Mouse (Mus musculus): Measurements from ENCODE around the gene Mnt. TPM values are rescaled to one million over a fixed set of nuclear protein-coding genes. Genes with fewer than 3 reads are reported as not detected.

The Mnt gene
- polyA plus RNA-seq, 1 experiment from 2014 or later, result 8.3 TPM

GRCm38 (mm10) chr11:74842045-74842444, 11.3 kb downstream of the Mnt start:
- Histone ChIP-seq H3K27me3 (ENCODE audit: control insufficient read depth, insufficient read depth, low read length) (no peaks in the 10 kb centered on the region), H3K4me3 (replicated peaks; ENCODE audit: low read length) (no peak overlapping the region), H3K4me1 (replicated peaks; ENCODE audit: control insufficient read depth, insufficient read depth, low read length) (peaks cover 7% of the 10 kb centered on the region; the same call in 1 of the 2 replicates), H3K36me3 (replicated peaks; ENCODE audit: control insufficient read depth, insufficient read depth) (peaks cover 44% of the 10 kb centered on the region), H3K27ac (no peak overlapping the region), H3K4me2 (replicated peaks) (no peak overlapping the region), H3K9me3 (ENCODE audit: control insufficient read depth, low read length) (no peaks in the 10 kb centered on the region), H3K9ac (no peak overlapping the region)
- DNase-seq (ENCODE audit: low spot score) (no peak), ATAC-seq (ENCODE audit: low FRiP score) (no peak)
- WGBS, result 89% methylated on average over 13 of the region's 13 CpGs

- no peak overlapping the region for H3K27ac ChIP-seq
- no peak overlapping the region for H3K4me3 ChIP-seq (replicated peaks; ENCODE audit: low read length)
- no peaks in the 10 kb centered on the region for H3K27me3 ChIP-seq (ENCODE audit: control insufficient read depth, insufficient read depth, low read length)
- H3K36me3 ChIP-seq (replicated peaks; ENCODE audit: control insufficient read depth, insufficient read depth), result peaks cover 43% of the 10 kb centered on the region
- ATAC-seq (ENCODE audit: low FRiP score) (no peak), DNase-seq (ENCODE audit: low spot score) (no peak)
- no peaks in the 10 kb centered on the region for H3K9me3 ChIP-seq (ENCODE audit: control insufficient read depth, low read length)
- H3K9ac ChIP-seq, result no peak overlapping the region
- no peak overlapping the region for H3K4me2 ChIP-seq (replicated peaks)
- whole genome bisulfite sequencing, result 92% methylated on average over 22 of the region's 22 CpGs
- peaks cover 7% of the 10 kb centered on the region; the same call in 1 of the 2 replicates for H3K4me1 ChIP-seq (replicated peaks; ENCODE audit: control insufficient read depth, insufficient read depth, low read length)
Measured at GRCm38 (mm10) chr11:74842656-74843434, 12.1 kb downstream of the Mnt start.

GRCm38 (mm10) chr11:74843435-74843714, 12.7 kb downstream of the Mnt start:
- H3K27me3 ChIP-seq (ENCODE audit: control insufficient read depth, insufficient read depth, low read length), result no peaks in the 10 kb centered on the region
- no peaks in the 10 kb centered on the region for H3K9me3 ChIP-seq (ENCODE audit: control insufficient read depth, low read length)
- H3K27ac ChIP-seq, result no peak overlapping the region
- H3K9ac ChIP-seq, result no peak overlapping the region
- H3K4me3 ChIP-seq (replicated peaks; ENCODE audit: low read length), result no peak overlapping the region
- H3K4me1 ChIP-seq (replicated peaks; ENCODE audit: control insufficient read depth, insufficient read depth, low read length), result 0 out of 2 replicates have a peak, but pooled peaks cover 7% of the 10 kb centered on the region
- H3K36me3 ChIP-seq (replicated peaks; ENCODE audit: control insufficient read depth, insufficient read depth), result peaks cover 43% of the 10 kb centered on the region
- ATAC-seq (ENCODE audit: low FRiP score), result no peak
- 69% methylated on average over 2 of the region's 2 CpGs for WGBS
- no peak overlapping the region for H3K4me2 ChIP-seq (replicated peaks)
- DNase-seq (ENCODE audit: low spot score), result no peak

GRCm38 (mm10) chr11:74843761-74844160, 13.0 kb downstream of the Mnt start:
- ATAC-seq (ENCODE audit: low FRiP score), result no peak
- WGBS, result 73% methylated on average over 5 of the region's 5 CpGs
- H3K36me3 ChIP-seq (replicated peaks; ENCODE audit: control insufficient read depth, insufficient read depth), result peaks cover 43% of the 10 kb centered on the region

GRCm38 (mm10) chr11:74845784-74846183, 15.1 kb downstream of the Mnt start:
- peaks cover 55% of the 10 kb centered on the region for H3K36me3 ChIP-seq (replicated peaks; ENCODE audit: control insufficient read depth, insufficient read depth)
- ATAC-seq (ENCODE audit: low FRiP score) (no peak), DNase-seq (ENCODE audit: low spot score) (no peak)
- no peaks in the 10 kb centered on the region for H3K4me1 ChIP-seq (replicated peaks; ENCODE audit: control insufficient read depth, insufficient read depth, low read length)
- WGBS, result 73% methylated on average over 3 of the region's 3 CpGs
- no peak overlapping the region for H3K9ac ChIP-seq
- H3K4me3 ChIP-seq (replicated peaks; ENCODE audit: low read length), result no peak overlapping the region
- H3K4me2 ChIP-seq (replicated peaks), result no peak overlapping the region
- H3K27me3 ChIP-seq (ENCODE audit: control insufficient read depth, insufficient read depth, low read length), result no peaks in the 10 kb centered on the region
- no peak overlapping the region for H3K27ac ChIP-seq
- no peaks in the 10 kb centered on the region for H3K9me3 ChIP-seq (ENCODE audit: control insufficient read depth, low read length)

More at GRCm38 (mm10) chr11:74843761-74844160, 13.0 kb downstream of the Mnt start:
- DNase-seq (ENCODE audit: low spot score), result no peak
- no peaks in the 10 kb centered on the region for H3K9me3 ChIP-seq (ENCODE audit: control insufficient read depth, low read length)
- no peak overlapping the region for H3K4me2 ChIP-seq (replicated peaks)
- H3K27me3 ChIP-seq (ENCODE audit: control insufficient read depth, insufficient read depth, low read length), result no peaks in the 10 kb centered on the region
- 0 out of 2 replicates have a peak, but pooled peaks cover 6% of the 10 kb centered on the region for H3K4me1 ChIP-seq (replicated peaks; ENCODE audit: control insufficient read depth, insufficient read depth, low read length)
- H3K27ac ChIP-seq, result no peak overlapping the region
- no peak overlapping the region for H3K9ac ChIP-seq
- no peak overlapping the region for H3K4me3 ChIP-seq (replicated peaks; ENCODE audit: low read length)

- Histone ChIP-seq H3K9me3 (ENCODE audit: control insufficient read depth, low read length) (no peaks in the 10 kb centered on the region), H3K27ac (no peak overlapping the region), H3K27me3 (ENCODE audit: control insufficient read depth, insufficient read depth, low read length) (no peaks in the 10 kb centered on the region), H3K4me2 (replicated peaks) (no peak overlapping the region), H3K36me3 (replicated peaks; ENCODE audit: control insufficient read depth, insufficient read depth) (peaks cover 61% of the 10 kb centered on the region), H3K9ac (no peak overlapping the region), H3K4me1 (replicated peaks; ENCODE audit: control insufficient read depth, insufficient read depth, low read length) (no peaks in the 10 kb centered on the region), H3K4me3 (replicated peaks; ENCODE audit: low read length) (no peak overlapping the region)
- ATAC-seq (ENCODE audit: low FRiP score) (no peak; the same call in 1 of the 2 replicates), DNase-seq (ENCODE audit: low spot score) (peak; percentile 77)
- WGBS, result 5% methylated on average over 13 of the region's 13 CpGs
Measured at GRCm38 (mm10) chr11:74847919-74848521, 17.3 kb downstream of the Mnt start.

GRCm38 (mm10) chr11:74850998-74851661, 20.4 kb downstream of the Mnt start:
- no peak overlapping the region for H3K4me3 ChIP-seq (replicated peaks; ENCODE audit: low read length)
- DNase-seq (ENCODE audit: low spot score), result no peak
- 85% methylated on average over 14 of the region's 14 CpGs for WGBS
- no peaks in the 10 kb centered on the region for H3K4me1 ChIP-seq (replicated peaks; ENCODE audit: control insufficient read depth, insufficient read depth, low read length)
- H3K36me3 ChIP-seq (replicated peaks; ENCODE audit: control insufficient read depth, insufficient read depth), result peaks cover 50% of the 10 kb centered on the region
- no peak overlapping the region for H3K9ac ChIP-seq
- ATAC-seq (ENCODE audit: low FRiP score), result no peak
- no peak overlapping the region for H3K27ac ChIP-seq
- H3K27me3 ChIP-seq (ENCODE audit: control insufficient read depth, insufficient read depth, low read length), result no peaks in the 10 kb centered on the region
- H3K4me2 ChIP-seq (replicated peaks), result no peak overlapping the region
- no peaks in the 10 kb centered on the region for H3K9me3 ChIP-seq (ENCODE audit: control insufficient read depth, low read length)

- 88% methylated on average over 9 of the region's 9 CpGs for WGBS
- no peak for DNase-seq (ENCODE audit: low spot score)
- no peak overlapping the region for H3K9ac ChIP-seq
- no peaks in the 10 kb centered on the region for H3K9me3 ChIP-seq (ENCODE audit: control insufficient read depth, low read length)
- H3K4me2 ChIP-seq (replicated peaks), result no peak overlapping the region
- peaks cover 74% of the 10 kb centered on the region for H3K36me3 ChIP-seq (replicated peaks; ENCODE audit: control insufficient read depth, insufficient read depth)
- ATAC-seq (ENCODE audit: low FRiP score), result no peak
- no peaks in the 10 kb centered on the region for H3K4me1 ChIP-seq (replicated peaks; ENCODE audit: control insufficient read depth, insufficient read depth, low read length)
- no peaks in the 10 kb centered on the region for H3K27me3 ChIP-seq (ENCODE audit: control insufficient read depth, insufficient read depth, low read length)
- no peak overlapping the region for H3K27ac ChIP-seq
- H3K4me3 ChIP-seq (replicated peaks; ENCODE audit: low read length), result no peak overlapping the region
Measured at GRCm38 (mm10) chr11:74857756-74858155, 27.0 kb downstream of the Mnt start.

GRCm38 (mm10) chr11:74862129-74862528, 31.4 kb downstream of the Mnt start:
- Histone ChIP-seq H3K9ac (no peak overlapping the region), H3K36me3 (replicated peaks; ENCODE audit: control insufficient read depth, insufficient read depth) (peaks cover 89% of the 10 kb centered on the region), H3K9me3 (ENCODE audit: control insufficient read depth, low read length) (no peaks in the 10 kb centered on the region), H3K4me2 (replicated peaks) (no peak overlapping the region), H3K27ac (no peak overlapping the region), H3K4me1 (replicated peaks; ENCODE audit: control insufficient read depth, insufficient read depth, low read length) (no peaks in the 10 kb centered on the region), H3K4me3 (replicated peaks; ENCODE audit: low read length) (no peak overlapping the region), H3K27me3 (ENCODE audit: control insufficient read depth, insufficient read depth, low read length) (no peaks in the 10 kb centered on the region)
- DNase-seq (ENCODE audit: low spot score), result no peak
- 89% methylated on average over 5 of the region's 5 CpGs for WGBS
- ATAC-seq (ENCODE audit: low FRiP score), result no peak
